Comparison of ENCODE assay signal across 22 mouse cellular contexts in the genomic region with DNA sequence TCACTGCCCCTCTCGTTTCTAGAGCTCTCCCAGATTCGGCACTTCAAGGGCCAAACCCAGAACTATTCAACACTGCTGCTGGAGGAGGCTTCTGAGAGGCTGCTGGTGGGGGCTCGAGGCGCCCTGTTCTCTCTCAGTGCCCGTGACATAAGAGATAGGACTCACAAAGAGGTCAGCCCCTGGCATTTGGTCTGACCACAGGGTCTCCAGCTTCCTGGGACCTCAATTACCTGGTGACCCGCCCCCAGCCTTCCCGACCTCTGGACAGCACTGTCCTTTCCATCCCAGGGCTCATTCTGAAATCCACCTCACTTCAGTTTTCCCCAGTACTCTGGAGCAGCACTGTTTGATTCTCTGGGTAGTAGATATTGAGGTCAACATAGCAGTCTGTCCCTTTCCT. TPM values are rescaled to one million over a fixed set of nuclear protein-coding genes. Genes with fewer than 3 reads are reported as not detected.
A peak's percentile ranks its signal among the peaks of the same experiment; 100 is the strongest.
DNase-seq lines count a peak whose midpoint lies in the region; ATAC-seq and TF ChIP-seq lines count a peak whose summit lies in the region.
"Had no signal": no experiment of that assay in that cellular context is flagged by ENCODE, and none has a peak within 500 bp of the region (broad histone marks: within the 10 kb centered on the region; RNA-seq: fewer than 3 reads in every experiment).

No protein-coding gene starts in this region.

- 0 out of 2 replicates have a peak overlapping the region, but pooled peaks have one; percentile 22 for H3K4me3 ChIP-seq in heart, embryonic 10.5 days
- H3K4me3 ChIP-seq in liver, adult 2 months (ENCODE audit: insufficient read depth, low read depth, low read length) = no peak overlapping the region
- peak overlapping the region; percentile 49 for H3K4me3 ChIP-seq in E14TG2a.4 (replicated peaks; ENCODE audit: low read length)
- no peak overlapping the region for H3K4me3 ChIP-seq in limb, embryonic 12.5 days (replicated peaks)
- H3K4me3 ChIP-seq: heart, embryonic 13.5 days; kidney, embryonic 15.5 days; lung, embryonic 15.5 days; midbrain, embryonic 10.5 days; midbrain, embryonic 15.5 days had no signal

- H3K79me2 ChIP-seq in liver, adult 2 months (ENCODE audit: control insufficient read depth, insufficient read depth, low read length) = peaks cover 3% of the 10 kb centered on the region; the same call in 1 of the 2 replicates

- no peak for ATAC-seq in limb, embryonic 12.5 days (ENCODE audit: insufficient number of reproducible peaks, insufficient read depth, low FRiP score, low TSS enrichment, low read depth)
- ATAC-seq: forebrain, embryonic 14.5 days; midbrain, embryonic 15.5 days had no signal

- no peak for TF ChIP-seq CTCF in liver, adult 2 months (IDR thresholded peaks at IDR 0.05; ENCODE audit: low read depth, low read length)
- no peak for TF ChIP-seq CTCF in E14TG2a.4 (conservative IDR thresholded peaks at IDR 0.05; ENCODE audit: low read length)

- H3K9ac ChIP-seq in liver, adult 2 months (ENCODE audit: low read depth, low read length) = no peak overlapping the region
- 0 out of 2 replicates have a peak overlapping the region, but pooled peaks have one; percentile 18 for H3K9ac ChIP-seq in limb, embryonic 12.5 days (replicated peaks)
- H3K9ac ChIP-seq: heart, embryonic 13.5 days; kidney, embryonic 15.5 days; liver, embryonic 14.5 days; lung, embryonic 15.5 days; midbrain, embryonic 15.5 days had no signal

- H3K4me1 ChIP-seq in heart, embryonic 10.5 days = peaks cover 44% of the 10 kb centered on the region
- H3K4me1 ChIP-seq in liver, adult 2 months (ENCODE audit: control insufficient read depth, insufficient read depth, low read length) = peaks cover 22% of the 10 kb centered on the region
- peaks cover 67% of the 10 kb centered on the region for H3K4me1 ChIP-seq in E14TG2a.4 (replicated peaks; ENCODE audit: low read depth, low read length)
- peaks cover 33% of the 10 kb centered on the region for H3K4me1 ChIP-seq in limb, embryonic 12.5 days (replicated peaks)

- no peak for TF ChIP-seq POLR2A in liver, adult 2 months (IDR thresholded peaks at IDR 0.05; ENCODE audit: extremely low read depth, insufficient read depth, low read length)

- H3K4me2 ChIP-seq in limb, embryonic 12.5 days = no peak overlapping the region
- H3K4me2 ChIP-seq: heart, embryonic 13.5 days; kidney, embryonic 15.5 days; lung, embryonic 15.5 days; midbrain, embryonic 15.5 days had no signal

- H3K36me3 ChIP-seq in heart, embryonic 10.5 days = 0 out of 2 replicates have a peak, but pooled peaks cover 8% of the 10 kb centered on the region
- H3K36me3 ChIP-seq in liver, adult 2 months (ENCODE audit: control insufficient read depth, insufficient read depth, low read length) = peaks cover 26% of the 10 kb centered on the region
- peaks cover 12% of the 10 kb centered on the region for H3K36me3 ChIP-seq in E14TG2a.4 (ENCODE audit: insufficient read depth, low read length)
- H3K36me3 ChIP-seq in limb, embryonic 12.5 days = peaks cover 36% of the 10 kb centered on the region
- H3K36me3 ChIP-seq: heart, embryonic 13.5 days; lung, embryonic 15.5 days had no signal

- WGBS in heart, embryonic 10.5 days = 43% methylated on average over 7 of the region's 7 CpGs
- 56% methylated on average over 7 of the region's 7 CpGs for WGBS in liver, adult 2 months
- WGBS in limb, embryonic 12.5 days = 54% methylated on average over 7 of the region's 7 CpGs

- H3K9me3 ChIP-seq in heart, embryonic 10.5 days = no peaks in the 10 kb centered on the region
- no peaks in the 10 kb centered on the region for H3K9me3 ChIP-seq in E14TG2a.4 (ENCODE audit: low read length)
- H3K9me3 ChIP-seq in limb, embryonic 12.5 days = no peaks in the 10 kb centered on the region
- H3K9me3 ChIP-seq: heart, embryonic 13.5 days; kidney, embryonic 15.5 days; lung, embryonic 15.5 days; midbrain, embryonic 10.5 days; midbrain, embryonic 15.5 days had no signal

- H3K27me3 ChIP-seq in heart, embryonic 10.5 days (ENCODE audit: insufficient read depth, poor library complexity, severe bottlenecking) = peaks cover 20% of the 10 kb centered on the region; the same call in 1 of the 2 replicates
- H3K27me3 ChIP-seq in liver, adult 2 months (ENCODE audit: control insufficient read depth, insufficient read depth, low read length) = no peaks in the 10 kb centered on the region
- peaks cover 28% of the 10 kb centered on the region for H3K27me3 ChIP-seq in E14TG2a.4 (ENCODE audit: insufficient read depth, low read length)
- H3K27me3 ChIP-seq in limb, embryonic 12.5 days = no peaks in the 10 kb centered on the region
- H3K27me3 ChIP-seq: kidney, embryonic 15.5 days; lung, embryonic 15.5 days; midbrain, embryonic 15.5 days had no signal

- peak; percentile 72 for DNase-seq in heart, embryonic 10.5 days (ENCODE audit: low spot score)
- no peak for DNase-seq in heart, postnatal 10 days
- DNase-seq in liver, adult 2 months (ENCODE audit: extremely low read depth, low read depth, low spot score) = no peak
- DNase-seq in liver = no peak
- DNase-seq in left cerebral cortex, postnatal 36 days (ENCODE audit: low spot score in 2 of 2) = no peak
- DNase-seq: adrenal gland, postnatal 25 days; cerebellum, postnatal 14 days; gastrocnemius, postnatal 25 days; heart, adult 18-20 months; heart, postnatal 14 days; kidney, adult 18-20 months; left cerebral cortex, postnatal 4 days had no signal

- intact Hi-C loops in heart, postnatal 10 days (cut with DNase I) = no loop called here
- intact Hi-C loops in left cerebral cortex, postnatal 36 days (cut with DNase I) = no loop called here

- peak overlapping the region; percentile 36; the same call in 1 of the 2 replicates for H3K27ac ChIP-seq in heart, embryonic 10.5 days
- peak overlapping the region; percentile 99 for H3K27ac ChIP-seq in liver, adult 2 months (replicated peaks; ENCODE audit: insufficient read depth, low read depth, low read length)
- H3K27ac ChIP-seq in limb, embryonic 12.5 days = no peak overlapping the region
- H3K27ac ChIP-seq: heart, embryonic 13.5 days; kidney, embryonic 15.5 days; liver, embryonic 14.5 days; lung, embryonic 15.5 days; midbrain, embryonic 10.5 days; midbrain, embryonic 15.5 days had no signal

RNA-seq across cellular contexts. Expression of a gene that starts 3.8 kb away (rescaled TPM):
- 1.3 and 3.4 TPM in 2 replicates for polyA plus RNA-seq in heart, embryonic 10.5 days (2016; fragmentation: Nextera tagmentation; extraction: Ambion mirVana)
- 1 to 10 TPM; 1.1 TPM for total RNA-seq in heart, postnatal 10 days (2021)
- 58.5 and 79.0 TPM in 2 replicates for total RNA-seq in liver, adult 2 months (2014; rRNA removed)
- polyA plus RNA-seq in liver, adult 2 months (2012; rRNA removed) = 413 and 566 TPM in 2 replicates
- polyA plus RNA-seq in limb, embryonic 12.5 days (2016; fragmentation: Nextera tagmentation; extraction: Ambion mirVana) = 6.5 and 6.9 TPM in 2 replicates
- 10 to 100 TPM; 17.7 to 25.8 TPM for total RNA-seq in left cerebral cortex, postnatal 36 days (2021)

RNA-seq across cellular contexts. Expression of a gene that starts 12.8 kb away (rescaled TPM):
- polyA plus RNA-seq in heart, embryonic 10.5 days (2016; fragmentation: Nextera tagmentation; extraction: Ambion mirVana) = 24.4 and 27.0 TPM in 2 replicates
- total RNA-seq in heart, postnatal 10 days (2021) = 10 to 100 TPM; 16.6 to 19.1 TPM
- 7.8 and 9.3 TPM in 2 replicates for total RNA-seq in liver, adult 2 months (2014; rRNA removed)
- 11.8 and 11.9 TPM in 2 replicates for polyA plus RNA-seq in liver, adult 2 months (2012; rRNA removed)
- polyA plus RNA-seq in limb, embryonic 12.5 days (2016; fragmentation: Nextera tagmentation; extraction: Ambion mirVana) = 27.8 and 27.9 TPM in 2 replicates
- 10 to 100 TPM; 12.3 to 14.0 TPM for total RNA-seq in left cerebral cortex, postnatal 36 days (2021)

RNA-seq across cellular contexts. Expression of a gene that starts 13.5 kb away (rescaled TPM):
- polyA plus RNA-seq in heart, embryonic 10.5 days (2016; fragmentation: Nextera tagmentation; extraction: Ambion mirVana) = 63.8 and 66.3 TPM in 2 replicates
- 10 to 100 TPM; 49.1 to 51.6 TPM for total RNA-seq in heart, postnatal 10 days (2021)
- 26.6 and 32.3 TPM in 2 replicates for total RNA-seq in liver, adult 2 months (2014; rRNA removed)
- polyA plus RNA-seq in liver, adult 2 months (2012; rRNA removed) = 76.2 and 80.0 TPM in 2 replicates
- 77.5 and 78.5 TPM in 2 replicates for polyA plus RNA-seq in limb, embryonic 12.5 days (2016; fragmentation: Nextera tagmentation; extraction: Ambion mirVana)
- total RNA-seq in left cerebral cortex, postnatal 36 days (2021) = 10 to 100 TPM; 36.1 to 47.5 TPM

RNA-seq across cellular contexts. Expression of a gene that starts 21.5 kb away (rescaled TPM):
- polyA plus RNA-seq in heart, embryonic 10.5 days (2016; fragmentation: Nextera tagmentation; extraction: Ambion mirVana) = 47.5 and 61.4 TPM in 2 replicates
- total RNA-seq in heart, postnatal 10 days (2021) = 10 to 100 TPM; 60.9 to 77.8 TPM
- 3.4 and 4.6 TPM in 2 replicates for total RNA-seq in liver, adult 2 months (2014; rRNA removed)
- 14.2 and 14.3 TPM in 2 replicates for polyA plus RNA-seq in liver, adult 2 months (2012; rRNA removed)
- 105 TPM in 2 replicates for polyA plus RNA-seq in limb, embryonic 12.5 days (2016; fragmentation: Nextera tagmentation; extraction: Ambion mirVana)
- total RNA-seq in left cerebral cortex, postnatal 36 days (2021) = 10 to 100 TPM; 36.2 to 36.3 TPM

RNA-seq across cellular contexts. Expression of a gene that starts 52.8 kb away (rescaled TPM):
- polyA plus RNA-seq in heart, embryonic 10.5 days (2016; fragmentation: Nextera tagmentation; extraction: Ambion mirVana) = 0.34 and 0.55 TPM in 2 replicates
- total RNA-seq in heart, postnatal 10 days (2021) = under 1 TPM in 1 of 2 experiments, not detected in 1; 0.22 TPM
- not detected in 2 replicates for total RNA-seq in liver, adult 2 months (2014; rRNA removed)
- polyA plus RNA-seq in liver, adult 2 months (2012; rRNA removed) = 0.06 TPM in 1 of 2 replicates, not detected in the other
- polyA plus RNA-seq in limb, embryonic 12.5 days (2016; fragmentation: Nextera tagmentation; extraction: Ambion mirVana) = 0.20 and 0.56 TPM in 2 replicates
- 1 to 10 TPM; 3.3 to 5.8 TPM for total RNA-seq in left cerebral cortex, postnatal 36 days (2021)
- total RNA-seq: heart, adult 18-20 months; megakaryocyte progenitor cell, adult 5-6 weeks had no signal
- polyA plus RNA-seq: heart, embryonic 13.5 days had no signal

Comparison
In these comparisons a context has a peak if more than half of its experiments do, and no peak if none do; other contexts are left out.
1. H3K4me3 ChIP-seq: peak in heart, embryonic 10.5 days (single experiment) and E14TG2a.4 (single experiment); none in liver, adult 2 months (single experiment) and limb, embryonic 12.5 days (single experiment).
2. RNA of a gene that starts 3.8 kb away (total RNA-seq): 58.5 to 79.0 TPM in liver, adult 2 months and 17.7 to 25.8 TPM in left cerebral cortex, postnatal 36 days; 1.1 TPM in heart, postnatal 10 days; every median in the first group is over 4 times any median in the second.